Mouse (Mus musculus) intestine, embryonic 14.5 days (tissue): ENCODE data around the gene Nhlrc1. TPM values are rescaled to one million over a fixed set of nuclear protein-coding genes. Genes with fewer than 3 reads are reported as not detected.

Experiments used
- ATAC-seq: fragments of 200-750 bp; cut with Nextera tagmentation; replicated peaks from 2 replicates; pipeline ENCODE4 v1.8.0; 2017; ENCODE audit warnings: low read depth, moderate number of reproducible peaks, moderate TSS enrichment, moderate library complexity; ENCODE audit not compliant: low FRiP score, low TSS enrichment
- DNase-seq: peaks from one replicate; pipeline ENCODE4 v3.0.0-alpha.2; 2018; ENCODE audit warnings: low spot score
- H3K27ac ChIP-seq: fragments of 300-500 bp; sonication (generic); 2 replicates; pipeline ENCODE4 v1.5.1; 2014; ENCODE audit warnings: low read depth, mild to moderate bottlenecking, control low read depth
- H3K27me3 ChIP-seq: fragments of 300-500 bp; sonication (generic); replicated peaks from 2 replicates; pipeline ENCODE4 v1.6.1; 2014; ENCODE audit warnings: low read length, control low read depth; ENCODE audit not compliant: control insufficient read depth, insufficient read depth
- H3K36me3 ChIP-seq: fragments of 300-500 bp; sonication (generic); 2 replicates; pipeline ENCODE4 v1.6.1; 2014; ENCODE audit warnings: low read length, control low read depth; ENCODE audit not compliant: control insufficient read depth, insufficient read depth
- H3K4me1 ChIP-seq: fragments of 300-500 bp; sonication (generic); replicated peaks from 2 replicates; pipeline ENCODE4 v1.6.1; 2014; ENCODE audit warnings: low read length, control low read depth, mixed read lengths; ENCODE audit not compliant: control insufficient read depth, insufficient read depth
- H3K4me2 ChIP-seq: fragments of 300-500 bp; sonication (generic); 2 replicates; pipeline ENCODE4 v1.6.1; 2014; ENCODE audit warnings: low read length
- H3K4me3 ChIP-seq: fragments of 300-500 bp; sonication (generic); 2 replicates; pipeline ENCODE4 v1.5.1; 2014; ENCODE audit warnings: low read depth, low read length, control low read depth, mixed read lengths
- H3K9ac ChIP-seq: fragments of 300-500 bp; sonication (generic); 2 replicates; pipeline ENCODE4 v1.6.1; 2014; ENCODE audit warnings: mild to moderate bottlenecking, low read length
- H3K9me3 ChIP-seq: fragments of 300-500 bp; sonication (generic); 2 replicates; pipeline ENCODE4 v1.6.1; 2016; ENCODE audit warnings: low read length, control low read depth; ENCODE audit not compliant: control insufficient read depth
- WGBS: fragments of 180-500 bp; shearing (Covaris S2); extraction: QIAGEN DNeasy Blood & Tissue Kit; methylation state at CpG from one replicate; pipeline ENCODE4 v1.1.7; 2014; 5-methylcytosine and 5-hydroxymethylcytosine counted together
- polyA plus RNA-seq: library from polyadenylated mRNA; unstranded; fragments of >200 nt; fragmentation: Nextera tagmentation; extraction: Ambion mirVana; gene quantifications from 2 replicates; pipeline ENCODE4 v1.2.1, GENCODE M21; 2014

Gene Nhlrc1
- polyA plus RNA-seq: 2.8 and 3.7 TPM in 2 replicates

GRCm38 (mm10) chr13:47014334-47015194 lies at the start of gene Nhlrc1:
TSS of gene Nhlrc1 (minus strand) at chr13:47014850.
- H3K9me3 ChIP-seq: peaks cover 22% of the 10 kb centered on the region
- DNase-seq: peak; percentile 82
- H3K27me3 ChIP-seq: no peaks in the 10 kb centered on the region
- peak within 1 kb of the TSS; percentile 94 for H3K4me2 ChIP-seq
- H3K4me3 ChIP-seq: peak within 1 kb of the TSS; percentile 52
- no peaks in the 10 kb centered on the region; the same call in 1 of the 2 replicates for H3K4me1 ChIP-seq
- peak within 1 kb of the TSS; percentile 48 for H3K9ac ChIP-seq
- WGBS: 3% methylated on average over 67 of the region's 73 CpGs
- ATAC-seq: peak; percentile 85
- H3K27ac ChIP-seq: no peak within 1 kb of the TSS
- H3K36me3 ChIP-seq: no peaks in the 10 kb centered on the region

GRCm38 (mm10) chr13:47063985-47064760 lies 49.5 kb upstream of the Nhlrc1 start:
- H3K4me2 ChIP-seq: no peak overlapping the region
- H3K4me3 ChIP-seq: no peak overlapping the region
- no peak overlapping the region for H3K9ac ChIP-seq
- H3K9me3 ChIP-seq: no peaks in the 10 kb centered on the region
- no peaks in the 10 kb centered on the region for H3K4me1 ChIP-seq
- ATAC-seq: no peak
- 74% methylated on average over 15 of the region's 15 CpGs for WGBS
- no peaks in the 10 kb centered on the region for H3K27me3 ChIP-seq
- H3K36me3 ChIP-seq: peaks cover 42% of the 10 kb centered on the region
- no peak overlapping the region for H3K27ac ChIP-seq
- no peak for DNase-seq

- Histone ChIP-seq H3K4me1 (no peaks in the 10 kb centered on the region), H3K4me3 (no peak overlapping the region), H3K27ac (no peak overlapping the region), H3K9me3 (no peaks in the 10 kb centered on the region), H3K36me3 (peaks cover 39% of the 10 kb centered on the region), H3K4me2 (no peak overlapping the region), H3K27me3 (no peaks in the 10 kb centered on the region), H3K9ac (no peak overlapping the region)
- DNase-seq (no peak), ATAC-seq (no peak)
- WGBS: 92% methylated on average over 17 of the region's 17 CpGs
Measured at GRCm38 (mm10) chr13:47062756-47063155, 48.1 kb upstream of the Nhlrc1 start.

GRCm38 (mm10) chr13:47056781-47057180 lies 42.1 kb upstream of the Nhlrc1 start:
- ATAC-seq (no peak), DNase-seq (no peak)
- Histone ChIP-seq H3K9ac (no peak overlapping the region), H3K4me2 (no peak overlapping the region), H3K4me3 (no peak overlapping the region), H3K9me3 (no peaks in the 10 kb centered on the region), H3K27ac (no peak overlapping the region), H3K27me3 (no peaks in the 10 kb centered on the region), H3K4me1 (no peaks in the 10 kb centered on the region), H3K36me3 (peaks cover 56% of the 10 kb centered on the region)
- WGBS: 89% methylated on average over 5 of the region's 5 CpGs

- no peak overlapping the region for H3K4me3 ChIP-seq
- H3K4me2 ChIP-seq: no peak overlapping the region
- H3K36me3 ChIP-seq: peaks cover 59% of the 10 kb centered on the region
- H3K27me3 ChIP-seq: no peaks in the 10 kb centered on the region
- H3K27ac ChIP-seq: no peak overlapping the region
- WGBS: 87% methylated on average over 11 of the region's 11 CpGs
- ATAC-seq (no peak), DNase-seq (no peak)
- H3K9ac ChIP-seq: no peak overlapping the region
- H3K4me1 ChIP-seq: no peaks in the 10 kb centered on the region
- no peaks in the 10 kb centered on the region for H3K9me3 ChIP-seq
Measured at GRCm38 (mm10) chr13:47056126-47056525, 41.5 kb upstream of the Nhlrc1 start.

- Histone ChIP-seq H3K27me3 (no peaks in the 10 kb centered on the region), H3K9me3 (no peaks in the 10 kb centered on the region), H3K36me3 (peaks cover 58% of the 10 kb centered on the region), H3K9ac (no peak overlapping the region), H3K27ac (no peak overlapping the region), H3K4me1 (no peaks in the 10 kb centered on the region), H3K4me2 (no peak overlapping the region), H3K4me3 (no peak overlapping the region)
- WGBS: 90% methylated on average over 10 of the region's 10 CpGs
- no peak for ATAC-seq
- no peak for DNase-seq
Measured at GRCm38 (mm10) chr13:47053971-47054370, 39.3 kb upstream of the Nhlrc1 start.

- H3K4me1 ChIP-seq: no peaks in the 10 kb centered on the region
- DNase-seq: no peak
- H3K9ac ChIP-seq: no peak overlapping the region
- H3K9me3 ChIP-seq: no peaks in the 10 kb centered on the region
- H3K36me3 ChIP-seq: peaks cover 51% of the 10 kb centered on the region
- WGBS: 72% methylated on average over 4 of the region's 4 CpGs
- H3K4me2 ChIP-seq: no peak overlapping the region
- no peak overlapping the region for H3K27ac ChIP-seq
- no peaks in the 10 kb centered on the region for H3K27me3 ChIP-seq
- H3K4me3 ChIP-seq: no peak overlapping the region
- ATAC-seq: no peak
Measured at GRCm38 (mm10) chr13:47050009-47050408, 35.4 kb upstream of the Nhlrc1 start.

- H3K9ac ChIP-seq: no peak overlapping the region
- DNase-seq (no peak), ATAC-seq (no peak)
- H3K4me2 ChIP-seq: no peak overlapping the region
- H3K27me3 ChIP-seq: no peaks in the 10 kb centered on the region
- H3K4me3 ChIP-seq: no peak overlapping the region
- H3K4me1 ChIP-seq: 0 out of 2 replicates have a peak, but pooled peaks cover 10% of the 10 kb centered on the region
- peaks cover 36% of the 10 kb centered on the region for H3K36me3 ChIP-seq
- H3K27ac ChIP-seq: no peak overlapping the region
- no peaks in the 10 kb centered on the region for H3K9me3 ChIP-seq
- 89% methylated on average over 4 of the region's 4 CpGs for WGBS
Measured at GRCm38 (mm10) chr13:47047996-47048395, 33.3 kb upstream of the Nhlrc1 start.
